Mouse (Mus musculus) MEL (cell line): Measurements from ENCODE around the gene Glmp. TPM values are rescaled to one million over a fixed set of nuclear protein-coding genes. Genes with fewer than 3 reads are reported as not detected.

ENCODE experiments used
- DNase-seq: peaks from one replicate; pipeline ENCODE4 v3.0.0; 2011; ENCODE audit warnings: low read depth, low spot score
- H3K27ac ChIP-seq: 2 replicates; pipeline ENCODE4 v1.5.1; 2012; ENCODE audit warnings: low read depth, mild to moderate bottlenecking, control low read depth, low read length, moderate library complexity; ENCODE audit not compliant: control insufficient read depth
- H3K27me3 ChIP-seq, 2 experiments: fragments of 150-350 bp in 1 of 2; sonication (generic) in 1 of 2; 2 replicates each; pipeline ENCODE4 v1.6.1; 2012; ENCODE audit warnings: low read length in 2 of 2, mild to moderate bottlenecking in 2 of 2, improper control_type of control experiment in 1 of 2, moderate library complexity in 1 of 2; ENCODE audit not compliant: insufficient read depth in 2 of 2, control insufficient read depth in 1 of 2
- H3K36me3 ChIP-seq, 2 experiments: 2 replicates each; pipeline ENCODE4 v1.6.1; 2012 to 2014; ENCODE audit warnings: low read length in 2 of 2, improper control_type of control experiment in 1 of 2, inconsistent platforms in 1 of 2, mild to moderate bottlenecking in 1 of 2; ENCODE audit not compliant: insufficient read depth in 2 of 2, control insufficient read depth in 1 of 2
- H3K4me1 ChIP-seq, 2 experiments: fragments of 150-350 bp in 1 of 2; sonication (generic) in 1 of 2; 2 replicates each; pipeline ENCODE4 v1.6.1; 2012; ENCODE audit warnings: low read length in 2 of 2, improper control_type of control experiment in 1 of 2, mild to moderate bottlenecking in 1 of 2; ENCODE audit not compliant: insufficient read depth in 2 of 2, control insufficient read depth in 1 of 2
- H3K4me3 ChIP-seq, 2 experiments: fragments of 150-350 bp in 1 of 2; sonication (generic) in 1 of 2; 2 replicates each; pipeline ENCODE4 v1.5.1; 2012; ENCODE audit warnings: low read depth in 2 of 2, low read length in 2 of 2, mild to moderate bottlenecking in 2 of 2, moderate library complexity in 2 of 2, control low read depth in 1 of 2, improper control_type of control experiment in 1 of 2; ENCODE audit not compliant: control insufficient read depth in 1 of 2, insufficient read depth in 1 of 2
- H3K79me2 ChIP-seq: 2 replicates; pipeline ENCODE4 v1.6.1; 2012; ENCODE audit warnings: mild to moderate bottlenecking, low read length, moderate library complexity; ENCODE audit not compliant: control insufficient read depth, poor library complexity, insufficient read depth
- H3K9ac ChIP-seq: 2 replicates; pipeline ENCODE4 v1.6.1; 2012; ENCODE audit warnings: low read depth, mild to moderate bottlenecking, control low read depth, low read length, moderate library complexity; ENCODE audit not compliant: control insufficient read depth, poor library complexity, severe bottlenecking
- H3K9me3 ChIP-seq: fragments of 150-350 bp; sonication (generic); replicated peaks from 2 replicates; pipeline ENCODE4 v1.6.1; 2012; ENCODE audit warnings: mild to moderate bottlenecking, low read length, improper control_type of control experiment, moderate library complexity; ENCODE audit not compliant: insufficient read depth
- BHLHE40 ChIP-seq: IDR thresholded peaks from 2 replicates; pipeline ENCODE4 v1.6.1; 2012; ENCODE audit warnings: low read depth, mild to moderate bottlenecking, inconsistent platforms, low read length, improper control_type of control experiment, borderline replicate concordance
- CHD1 ChIP-seq: IDR thresholded peaks from 2 replicates; pipeline ENCODE4 v1.6.1; 2012; ENCODE audit warnings: low read depth, mild to moderate bottlenecking, inconsistent platforms, low read length, improper control_type of control experiment
- CHD2 ChIP-seq: IDR thresholded peaks from 2 replicates; pipeline ENCODE4 v1.6.1; 2011; ENCODE audit warnings: low read length, improper control_type of control experiment
- CTCF ChIP-seq, 3 experiments: IDR thresholded peaks in 2 of 3; conservative IDR thresholded peaks in 1 of 3; 2 replicates each; pipeline ENCODE4 v1.5.1; 2011 to 2012; ENCODE audit warnings: low read length in 3 of 3, low read depth in 2 of 3, mild to moderate bottlenecking in 2 of 3, improper control_type of control experiment in 1 of 3, inconsistent platforms in 1 of 3, mixed read lengths in 1 of 3, moderate library complexity in 1 of 3; ENCODE audit not compliant: control insufficient read depth in 1 of 3, insufficient read depth in 1 of 3, poor library complexity in 1 of 3, severe bottlenecking in 1 of 3
- E2F4 ChIP-seq: IDR thresholded peaks from 2 replicates; pipeline ENCODE4 v1.6.1; 2011; ENCODE audit warnings: low read depth, low read length, improper control_type of control experiment, borderline replicate concordance
- ELF1 ChIP-seq: IDR thresholded peaks from 2 replicates; pipeline ENCODE4 v1.6.1; 2014; ENCODE audit warnings: low read depth, mild to moderate bottlenecking, inconsistent platforms, low read length, improper control_type of control experiment, moderate library complexity
- ETS1 ChIP-seq: IDR thresholded peaks from 2 replicates; pipeline ENCODE4 v1.6.1; 2012; ENCODE audit warnings: low read depth, mild to moderate bottlenecking, inconsistent platforms, low read length, improper control_type of control experiment, moderate library complexity
- GABPA ChIP-seq: IDR thresholded peaks from 2 replicates; pipeline ENCODE4 v1.6.1; 2012; ENCODE audit warnings: low read depth, mild to moderate bottlenecking, inconsistent platforms, low read length, improper control_type of control experiment, moderate library complexity
- GATA1 ChIP-seq: IDR thresholded peaks from 2 replicates; pipeline ENCODE4 v1.6.1; 2011; ENCODE audit warnings: low read depth, low read length, improper control_type of control experiment
- JUND ChIP-seq: IDR thresholded peaks from 2 replicates; pipeline ENCODE4 v1.6.1; 2011; ENCODE audit warnings: low read depth, mild to moderate bottlenecking, improper control_type of control experiment, low read length
- KAT2A ChIP-seq: conservative IDR thresholded peaks from 2 replicates; pipeline ENCODE4 v1.6.1; 2012; ENCODE audit warnings: low read depth, low read length, improper control_type of control experiment, inconsistent platforms
- MAFK ChIP-seq: IDR thresholded peaks from 2 replicates; pipeline ENCODE4 v1.6.1; 2011; ENCODE audit warnings: low read depth, mild to moderate bottlenecking, low read length, improper control_type of control experiment, borderline replicate concordance
- MAX ChIP-seq: IDR thresholded peaks from 2 replicates; pipeline ENCODE4 v1.6.1; 2011; ENCODE audit warnings: low read length, improper control_type of control experiment
- MXI1 ChIP-seq: IDR thresholded peaks from 2 replicates; pipeline ENCODE4 v1.6.1; 2011; ENCODE audit warnings: mild to moderate bottlenecking, low read depth, low read length, improper control_type of control experiment
- MYC ChIP-seq: IDR thresholded peaks from 2 replicates; pipeline ENCODE4 v1.6.1; 2011; ENCODE audit warnings: low read depth, mild to moderate bottlenecking, low read length, improper control_type of control experiment, moderate library complexity
- NELFE ChIP-seq: IDR thresholded peaks from 2 replicates; pipeline ENCODE4 v1.6.1; 2011; ENCODE audit warnings: low read depth, low read length, improper control_type of control experiment
- NRF1 ChIP-seq: IDR thresholded peaks from 2 replicates; pipeline ENCODE4 v1.6.1; 2014; ENCODE audit warnings: low read depth, mild to moderate bottlenecking, inconsistent platforms, low read length, improper control_type of control experiment, moderate library complexity; ENCODE audit not compliant: poor library complexity, insufficient read depth, severe bottlenecking
- POLR2AphosphoS2 ChIP-seq: IDR thresholded peaks from 2 replicates; pipeline ENCODE4 v1.6.1; 2011; ENCODE audit warnings: low read length, improper control_type of control experiment
- SIN3A ChIP-seq: IDR thresholded peaks from 2 replicates; pipeline ENCODE4 v1.6.1; 2012; ENCODE audit warnings: low read length, improper control_type of control experiment, inconsistent platforms
- SMC3 ChIP-seq: IDR thresholded peaks from 2 replicates; pipeline ENCODE4 v1.6.1; 2011; ENCODE audit warnings: low read depth, low read length, improper control_type of control experiment
- TAL1 ChIP-seq: IDR thresholded peaks from 2 replicates; pipeline ENCODE4 v1.6.1; 2012; ENCODE audit warnings: mild to moderate bottlenecking, inconsistent platforms, low read length, moderate library complexity, mixed read lengths
- TBP ChIP-seq: IDR thresholded peaks from 2 replicates; pipeline ENCODE4 v1.8.0; 2011; ENCODE audit warnings: low read depth, low read length, improper control_type of control experiment
- TCF12 ChIP-seq: IDR thresholded peaks from 2 replicates; pipeline ENCODE4 v1.6.1; 2014; ENCODE audit warnings: low read depth, mild to moderate bottlenecking, inconsistent platforms, low read length, improper control_type of control experiment, moderate library complexity
- UBTF ChIP-seq: IDR thresholded peaks from 2 replicates; pipeline ENCODE4 v1.6.1; 2012; ENCODE audit warnings: low read depth, mild to moderate bottlenecking, inconsistent platforms, low read length, improper control_type of control experiment, moderate library complexity, borderline replicate concordance; ENCODE audit not compliant: insufficient read depth
- ZKSCAN1 ChIP-seq: IDR thresholded peaks from 2 replicates; pipeline ENCODE4 v1.6.1; 2012; ENCODE audit warnings: low read depth, mild to moderate bottlenecking, inconsistent platforms, low read length, improper control_type of control experiment, moderate library complexity
- ZMIZ1 ChIP-seq: IDR thresholded peaks from 2 replicates; pipeline ENCODE4 v1.6.1; 2012; ENCODE audit warnings: low read depth, mild to moderate bottlenecking, inconsistent platforms, low read length, improper control_type of control experiment, moderate library complexity
- ZNF384 ChIP-seq: IDR thresholded peaks from 2 replicates; pipeline ENCODE4 v1.6.1; 2012; ENCODE audit warnings: low read depth, mild to moderate bottlenecking, inconsistent platforms, low read length, improper control_type of control experiment
- polyA plus RNA-seq, 2 experiments: library from polyadenylated mRNA; stranded (reverse) in 1 of 2; unstranded in 1 of 2; fragments of >175 nt in 1 of 2; fragments of >200 nt in 1 of 2; gene quantifications; 2 replicates each; pipeline versions ENCODE4 v1.2.1 to v1.2.4; 2012; ENCODE audit warnings: low replicate concordance in 2 of 2, low read depth in 1 of 2; ENCODE audit not compliant: insufficient read length in 2 of 2, insufficient read depth in 1 of 2, missing spikeins in 1 of 2
- total RNA-seq: library from RNA; depleted of rRNA; stranded (reverse); fragments of 300-350 nt; gene quantifications from 2 replicates; pipeline ENCODE4 v1.2.3, GENCODE M21; 2012

Gene Glmp
- total and polyA plus RNA-seq, 3 experiments, result 47.6 to 181 TPM; not detected in 1

- no peak for TF ChIP-seq ETS1
- TF ChIP-seq UBTF, result no peak
- no peak for TF ChIP-seq E2F4
- no peak for TF ChIP-seq NRF1
- no peak for TF ChIP-seq ZMIZ1
- peak; percentile 84 for TF ChIP-seq MXI1
- TF ChIP-seq MYC, result no peak
- TF ChIP-seq CTCF (IDR thresholded peaks at IDR 0.05 in 2 of 3, conservative IDR thresholded peaks at IDR 0.05 in 1 of 3; ENCODE audit: control insufficient read depth in 1 of 3, insufficient read depth in 1 of 3, low read depth in 2 of 3, low read length in 3 of 3, poor library complexity in 1 of 3, severe bottlenecking in 1 of 3), result no peak
- peak; percentile 71 for TF ChIP-seq CHD1
- TF ChIP-seq ZNF384, result no peak
- no peak for TF ChIP-seq ELF1
- no peak for TF ChIP-seq NELFE
- no peak for TF ChIP-seq SMC3
- TF ChIP-seq TAL1, result no peak
- TF ChIP-seq KAT2A, result peak; percentile 0; the same call in 1 of the 2 replicates
- TF ChIP-seq BHLHE40, result no peak
- TF ChIP-seq CHD2, result no peak
- no peak; the same call in 1 of the 2 replicates for TF ChIP-seq POLR2AphosphoS2
- no peak for TF ChIP-seq JUND
- no peak for TF ChIP-seq MAFK
- peak; percentile 84 for TF ChIP-seq SIN3A
- no peak for TF ChIP-seq GABPA
- no peak for TF ChIP-seq MAX
- peak; percentile 8; the same call in 1 of the 2 replicates for TF ChIP-seq TBP
- TF ChIP-seq TCF12, result no peak
- TF ChIP-seq ZKSCAN1, result no peak
- TF ChIP-seq GATA1, result peak; percentile 42
- Histone ChIP-seq H3K9me3 (no peaks in the 10 kb centered on the region), H3K4me1 (peaks cover 7 to 11% of the 10 kb centered on the region in 2 experiments), H3K36me3 (peaks cover 24 to 37% of the 10 kb centered on the region in 2 experiments), H3K4me3 (peak overlapping the region; percentile 80 to 83), H3K9ac (peak overlapping the region; percentile 85), H3K27me3 (no peaks in the 10 kb centered on the region), H3K27ac (peak overlapping the region; percentile 89), H3K79me2 (peaks cover 42% of the 10 kb centered on the region)
- DNase-seq, result peak; percentile 90
Observed at GRCm38 (mm10) chr3:88297321-88297851, 27.4 kb upstream of the Glmp start.
